Mouse (Mus musculus): Measurements from ENCODE around the gene Rapgef3. TPM values are rescaled to one million over a fixed set of nuclear protein-coding genes. Genes with fewer than 3 reads are reported as not detected.

Gene Rapgef3
- polyA plus RNA-seq, 1 experiment from 2014 or later = 1.9 TPM

DNA sequence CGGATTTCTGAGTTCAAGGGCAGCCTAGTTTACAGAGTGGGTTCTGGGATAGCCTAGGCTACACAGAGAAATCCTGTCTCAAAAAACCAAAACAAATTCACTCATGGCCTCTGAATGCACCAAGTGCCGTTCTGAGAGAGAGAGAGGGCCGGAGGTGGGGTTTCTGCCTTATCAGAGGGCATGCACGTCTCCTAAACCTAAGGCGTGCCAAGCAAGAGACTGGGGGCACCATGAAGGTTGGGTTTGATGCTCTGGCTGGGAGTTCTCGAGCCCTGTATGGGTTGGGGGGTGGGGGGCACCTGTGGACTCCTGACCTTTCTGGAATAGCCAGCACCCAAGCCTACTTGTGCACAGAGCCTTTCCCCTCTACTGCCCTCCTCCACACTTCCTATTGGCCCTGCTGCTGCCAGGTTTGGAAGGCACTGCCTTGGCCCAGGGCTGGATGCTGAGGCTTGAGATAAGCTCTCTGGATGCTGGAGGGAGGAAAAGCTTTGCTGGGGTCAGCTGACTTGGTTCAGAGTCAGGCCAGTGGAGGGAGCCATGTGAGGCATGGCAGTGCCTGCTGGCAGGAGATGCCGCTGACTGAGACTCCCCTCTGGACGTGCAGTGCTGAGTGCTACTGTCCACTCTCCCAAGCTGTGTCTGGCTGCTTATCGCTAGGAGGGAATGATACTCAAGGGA lies 18.1 kb upstream of the Rapgef3 start:
- peak; percentile 80 for ATAC-seq
- peaks cover 42% of the 10 kb centered on the region for H3K4me1 ChIP-seq (ENCODE audit: insufficient read depth)
- 0 out of 2 replicates have a peak, but pooled peaks cover 6% of the 10 kb centered on the region for H3K27me3 ChIP-seq (ENCODE audit: insufficient read depth, low read length)
- peak overlapping the region; percentile 93 for H3K27ac ChIP-seq (ENCODE audit: low read depth)
- peaks cover 7% of the 10 kb centered on the region; the same call in 1 of the 2 replicates for H3K36me3 ChIP-seq (replicated peaks; ENCODE audit: insufficient read depth, low read length)
- peak; percentile 68 for DNase-seq
- H3K4me3 ChIP-seq (ENCODE audit: low read depth, low read length) = peak overlapping the region; percentile 88
- peak overlapping the region; percentile 86 for H3K4me2 ChIP-seq (ENCODE audit: low read depth, low read length)
- no peaks in the 10 kb centered on the region for H3K9me3 ChIP-seq (ENCODE audit: low read length)
- H3K9ac ChIP-seq (replicated peaks) = peak overlapping the region; percentile 92
- 49% methylated on average over 9 of the region's 9 CpGs for WGBS (ENCODE audit: insufficient replicate concordance)
- TF ChIP-seq CTCF (IDR thresholded peaks at IDR 0.05; ENCODE audit: low read depth) (peak; percentile 56), EP300 (IDR thresholded peaks at IDR 0.05; ENCODE audit: low read depth) (peak; percentile 59; the same call in 1 of the 2 replicates)

DNA sequence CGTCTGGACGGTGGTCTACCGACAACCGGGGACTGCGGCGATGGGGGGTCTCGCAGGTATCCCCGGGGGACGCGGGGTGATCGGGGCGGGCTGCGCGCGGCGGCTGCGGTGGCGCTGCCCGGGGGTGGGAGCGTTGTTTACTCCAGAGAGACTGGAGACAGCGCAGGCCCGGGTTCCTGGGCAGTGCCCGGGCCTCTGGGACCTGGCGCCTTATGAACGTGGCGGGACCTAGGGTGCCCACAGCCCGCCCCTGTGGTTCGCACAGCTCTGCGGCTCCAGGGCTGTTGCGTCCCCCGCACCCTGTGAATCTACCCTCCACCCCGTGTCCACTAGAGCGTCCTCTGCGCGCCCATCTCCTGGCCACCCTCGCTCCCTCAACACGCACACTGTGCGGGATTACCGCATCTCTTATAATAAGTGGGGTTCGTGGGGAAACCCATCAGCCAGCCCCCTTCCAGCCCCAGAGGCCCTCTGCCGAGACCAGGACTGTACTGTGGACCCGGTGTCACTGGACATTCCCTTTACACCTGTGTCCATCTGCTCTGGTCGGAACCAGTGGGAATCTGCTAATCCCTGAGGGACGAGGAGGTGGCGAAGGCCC lies 16.9 kb upstream of the Rapgef3 start:
- no peak for TF ChIP-seq EP300 (IDR thresholded peaks at IDR 0.05; ENCODE audit: low read depth)
- no peak for TF ChIP-seq CTCF (IDR thresholded peaks at IDR 0.05; ENCODE audit: low read depth)
- peaks cover 45% of the 10 kb centered on the region for H3K4me1 ChIP-seq (ENCODE audit: insufficient read depth)

DNA sequence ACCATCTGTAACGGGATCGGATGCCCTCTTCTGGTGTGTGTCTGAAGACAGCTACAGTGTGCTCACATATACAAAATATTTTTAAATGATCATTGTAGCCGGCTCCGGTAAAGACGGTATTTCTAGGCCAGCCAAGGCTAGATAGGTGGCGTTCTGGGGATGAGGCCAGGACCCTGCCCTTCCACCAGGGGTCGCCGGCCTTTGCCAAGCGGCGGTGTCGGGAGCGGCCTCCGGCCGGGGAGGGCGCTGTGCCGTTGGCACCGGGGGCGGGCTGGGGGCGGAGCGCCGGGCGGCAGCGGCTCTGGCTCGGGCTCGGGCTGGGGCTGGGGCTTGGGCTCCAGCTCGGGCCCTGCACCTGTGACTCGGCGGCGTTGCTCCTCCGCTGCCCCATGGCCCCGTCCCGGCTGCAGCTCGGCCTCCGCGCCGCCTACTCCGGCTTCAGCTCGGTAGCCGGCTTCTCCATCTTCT lies 16.4 kb upstream of the Rapgef3 start:
- ATAC-seq (peak; percentile 81), DNase-seq (peak; percentile 97)
- Histone ChIP-seq H3K27me3 (ENCODE audit: insufficient read depth, low read length) (0 out of 2 replicates have a peak, but pooled peaks cover 6% of the 10 kb centered on the region), H3K36me3 (replicated peaks; ENCODE audit: insufficient read depth, low read length) (no peaks in the 10 kb centered on the region), H3K9me3 (ENCODE audit: low read length) (no peaks in the 10 kb centered on the region), H3K4me1 (ENCODE audit: insufficient read depth) (peaks cover 45% of the 10 kb centered on the region), H3K4me2 (ENCODE audit: low read depth, low read length) (peak overlapping the region; percentile 86), H3K9ac (replicated peaks) (peak overlapping the region; percentile 92), H3K4me3 (ENCODE audit: low read depth, low read length) (peak overlapping the region; percentile 88), H3K27ac (ENCODE audit: low read depth) (peak overlapping the region; percentile 93)
- 3% methylated on average over 36 of the region's 39 CpGs for WGBS (ENCODE audit: insufficient replicate concordance)
- TF ChIP-seq EP300 (IDR thresholded peaks at IDR 0.05; ENCODE audit: low read depth) (no peak), CTCF (IDR thresholded peaks at IDR 0.05; ENCODE audit: low read depth) (peak; percentile 96)

More for the DNA sequence above, 16.9 kb upstream of the Rapgef3 start:
- DNase-seq (no peak), ATAC-seq (peak; percentile 56)
- Histone ChIP-seq H3K4me3 (ENCODE audit: low read depth, low read length) (peak overlapping the region; percentile 88), H3K9me3 (ENCODE audit: low read length) (no peaks in the 10 kb centered on the region), H3K9ac (replicated peaks) (peak overlapping the region; percentile 92), H3K36me3 (replicated peaks; ENCODE audit: insufficient read depth, low read length) (no peaks in the 10 kb centered on the region), H3K27me3 (ENCODE audit: insufficient read depth, low read length) (0 out of 2 replicates have a peak, but pooled peaks cover 6% of the 10 kb centered on the region), H3K27ac (ENCODE audit: low read depth) (peak overlapping the region; percentile 93), H3K4me2 (ENCODE audit: low read depth, low read length) (peak overlapping the region; percentile 86)
- WGBS (ENCODE audit: insufficient replicate concordance) = 6% methylated on average over 38 of the region's 45 CpGs

DNA sequence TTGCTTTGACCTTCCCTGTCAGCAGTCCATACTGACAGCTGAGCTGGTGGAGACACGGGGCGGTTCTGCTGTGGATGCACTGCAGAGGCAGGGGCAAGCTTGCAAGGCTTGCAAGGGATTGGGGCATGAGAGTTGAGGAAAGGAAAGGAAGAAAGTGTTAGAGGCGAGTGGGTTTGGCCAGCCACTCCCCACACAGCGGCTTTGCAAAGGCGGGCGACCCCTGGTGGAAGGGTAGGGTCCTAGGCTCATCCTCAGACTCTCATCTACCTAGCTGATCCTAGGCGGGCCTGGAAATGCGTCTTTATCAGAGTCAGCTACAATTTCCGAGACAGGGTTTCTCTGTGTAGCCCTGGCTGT lies 15.0 kb upstream of the Rapgef3 start:
- Histone ChIP-seq H3K4me2 (ENCODE audit: low read depth, low read length) (peak overlapping the region; percentile 52), H3K27ac (ENCODE audit: low read depth) (no peak overlapping the region), H3K4me1 (ENCODE audit: insufficient read depth) (peaks cover 44% of the 10 kb centered on the region), H3K27me3 (ENCODE audit: insufficient read depth, low read length) (0 out of 2 replicates have a peak, but pooled peaks cover 6% of the 10 kb centered on the region), H3K9me3 (ENCODE audit: low read length) (no peaks in the 10 kb centered on the region), H3K9ac (replicated peaks) (peak overlapping the region; percentile 27; the same call in 1 of the 2 replicates), H3K36me3 (replicated peaks; ENCODE audit: insufficient read depth, low read length) (no peaks in the 10 kb centered on the region), H3K4me3 (ENCODE audit: low read depth, low read length) (peak overlapping the region; percentile 11; the same call in 1 of the 2 replicates)
- DNase-seq (peak; percentile 88), ATAC-seq (no peak)
- WGBS (ENCODE audit: insufficient replicate concordance) = 2% methylated on average over 9 of the region's 9 CpGs
- TF ChIP-seq EP300 (IDR thresholded peaks at IDR 0.05; ENCODE audit: low read depth) = no peak
- TF ChIP-seq CTCF (IDR thresholded peaks at IDR 0.05; ENCODE audit: low read depth) = peak; percentile 91

DNA sequence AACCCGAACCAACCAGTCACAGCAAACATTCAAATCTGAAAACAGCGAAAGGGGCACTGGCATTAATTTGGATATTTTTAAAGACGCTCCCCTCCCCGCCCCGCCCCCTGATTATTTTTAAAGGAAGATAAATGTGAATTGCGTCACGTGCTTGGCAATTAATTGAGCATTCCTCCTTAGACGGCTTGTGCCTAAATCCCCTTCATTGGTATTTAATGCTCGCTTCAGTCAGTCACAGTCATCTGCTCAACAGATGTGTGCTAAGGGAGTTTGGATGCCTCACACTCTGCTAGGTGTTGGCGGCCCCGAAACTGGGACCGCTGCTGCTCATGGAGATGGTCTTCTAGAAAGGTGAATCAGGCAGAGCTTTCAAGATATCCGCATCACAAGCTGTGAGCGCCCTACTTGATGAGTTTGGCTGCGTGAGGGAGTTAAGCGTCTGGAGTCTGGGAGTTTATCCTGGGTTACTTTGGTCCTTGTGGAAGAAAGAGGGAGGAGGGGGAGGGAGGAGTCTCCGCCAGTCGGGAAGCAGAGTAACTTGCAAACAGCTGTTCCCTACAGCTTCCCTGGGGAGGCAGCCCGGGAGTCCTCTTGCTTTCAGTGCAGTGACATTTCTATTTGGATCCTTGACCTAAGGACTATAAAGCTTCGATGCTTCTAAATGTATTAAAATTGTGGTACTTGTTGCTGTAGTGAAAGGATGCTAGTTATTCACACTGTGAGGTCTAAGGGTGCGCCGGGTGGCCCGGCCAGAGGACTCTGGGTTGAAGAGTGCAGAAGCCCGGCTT lies 14.4 kb upstream of the Rapgef3 start:
- H3K4me2 ChIP-seq (ENCODE audit: low read depth, low read length) = peak overlapping the region; percentile 52
- no peak overlapping the region for H3K27ac ChIP-seq (ENCODE audit: low read depth)
- DNase-seq (no peak), ATAC-seq (no peak)
- WGBS (ENCODE audit: insufficient replicate concordance) = 35% methylated on average over 24 of the region's 24 CpGs
- 0 out of 2 replicates have a peak, but pooled peaks cover 6% of the 10 kb centered on the region for H3K27me3 ChIP-seq (ENCODE audit: insufficient read depth, low read length)
- peaks cover 38% of the 10 kb centered on the region for H3K4me1 ChIP-seq (ENCODE audit: insufficient read depth)
- H3K9me3 ChIP-seq (ENCODE audit: low read length) = no peaks in the 10 kb centered on the region
- no peaks in the 10 kb centered on the region for H3K36me3 ChIP-seq (replicated peaks; ENCODE audit: insufficient read depth, low read length)
- no peak for TF ChIP-seq CTCF (IDR thresholded peaks at IDR 0.05; ENCODE audit: low read depth)
- no peak for TF ChIP-seq EP300 (IDR thresholded peaks at IDR 0.05; ENCODE audit: low read depth)
- H3K9ac ChIP-seq (replicated peaks) = peak overlapping the region; percentile 27; the same call in 1 of the 2 replicates
- peak overlapping the region; percentile 11; the same call in 1 of the 2 replicates for H3K4me3 ChIP-seq (ENCODE audit: low read depth, low read length)
